Mouse (Mus musculus) midbrain, embryonic 13.5 days (tissue): ENCODE data around the gene Uqcrc1. TPM values are rescaled to one million over a fixed set of nuclear protein-coding genes. Genes with fewer than 3 reads are reported as not detected.
A peak's percentile ranks its signal among the peaks of the same experiment; 100 is the strongest.

Source experiments
- microRNA counts: library from miRNA; unstranded; fragments of <30 nt; microRNA quantifications from one replicate; lab custom pipeline; 2016
- microRNA-seq: library from miRNA; unstranded; fragments of <30 nt; microRNA quantifications from one replicate; pipeline ENCODE4, GENCODE M21; 2016
- polyA plus RNA-seq: library from polyadenylated mRNA; unstranded; fragments of >200 nt; fragmentation: Nextera tagmentation; extraction: Ambion mirVana; gene quantifications from 2 replicates; pipeline ENCODE4 v1.2.1, GENCODE M21; 2015

The Uqcrc1 gene
- polyA plus RNA-seq, 1 experiment from 2014 or later = 383 TPM

MicroRNA genes within 50 kb of the gene (microRNA counts, 519-probe panel; counts per million panel counts)
- 110 counts per million, percentile 56 among the panel's probes with 10 or more counts for microRNA mmu-miR-711 (lab: Ali Mortazavi, UCI)

Small RNAs within 50 kb of the gene (microRNA-seq; reads per million reads assigned to microRNA genes)
- gene Mir711 = not detected

Other genes with a start within 250 kb of the Uqcrc1 start
- gene Prkar2a, start 247.3 kb upstream of the Uqcrc1 start, polyA plus RNA-seq = 49.3 and 54.0 TPM in 2 replicates
- 217 and 238 TPM in 2 replicates for gene Ip6k2, start 152.8 kb upstream of the Uqcrc1 start, polyA plus RNA-seq
- gene Nckipsd, start 128.3 kb upstream of the Uqcrc1 start, polyA plus RNA-seq = 20.9 and 29.5 TPM in 2 replicates
- 17.7 and 18.0 TPM in 2 replicates for gene Celsr3, start 110.3 kb upstream of the Uqcrc1 start, polyA plus RNA-seq
- gene Slc26a6, start 83.3 kb upstream of the Uqcrc1 start, polyA plus RNA-seq = 11.3 and 12.5 TPM in 2 replicates
- 0.46 TPM in 1 of 2 replicates, not detected in the other for gene Tmem89, start 22.0 kb upstream of the Uqcrc1 start, polyA plus RNA-seq
- gene Col7a1, start 17.0 kb downstream of the Uqcrc1 start, polyA plus RNA-seq = 1.7 and 1.8 TPM in 2 replicates
- not detected in 2 replicates for gene Ucn2, start 49.4 kb downstream of the Uqcrc1 start, polyA plus RNA-seq
- 24.4 and 30.6 TPM in 2 replicates for gene Pfkfb4, start 55.1 kb downstream of the Uqcrc1 start, polyA plus RNA-seq
- 43.7 and 44.3 TPM in 2 replicates for gene Shisa5, start 101.9 kb downstream of the Uqcrc1 start, polyA plus RNA-seq
- 13.6 and 14.5 TPM in 2 replicates for gene Trex1, start 123.1 kb downstream of the Uqcrc1 start, polyA plus RNA-seq
- gene Atrip, start 137.5 kb downstream of the Uqcrc1 start, polyA plus RNA-seq = 31.0 and 31.7 TPM in 2 replicates
- 12.8 and 14.6 TPM in 2 replicates for gene Ccdc51, start 145.9 kb downstream of the Uqcrc1 start, polyA plus RNA-seq
- gene Tma7, start 146.0 kb downstream of the Uqcrc1 start, polyA plus RNA-seq = 724 and 757 TPM in 2 replicates
- gene Plxnb1, start 158.8 kb downstream of the Uqcrc1 start, polyA plus RNA-seq = 28.2 and 33.3 TPM in 2 replicates
- not detected in 2 replicates for gene Fbxw21, start 225.4 kb downstream of the Uqcrc1 start, polyA plus RNA-seq